Mouse (Mus musculus) c-Kit-positive CD71-positive TER-119-negative erythroid progenitor cells, embryonic 14.5 days (primary cell): ENCODE results near the gene Nosip.
"Not testable (repeated sequence)": the region's sequence is repeated elsewhere in the genome, so short reads cannot be mapped to it uniquely, and the experiment has no call there.

Experiments used
- DNase-seq: peaks from one replicate; pipeline ENCODE4 v3.0.0-alpha.2; 2013; ENCODE audit warnings: low read depth

Nosip gene

DNA sequence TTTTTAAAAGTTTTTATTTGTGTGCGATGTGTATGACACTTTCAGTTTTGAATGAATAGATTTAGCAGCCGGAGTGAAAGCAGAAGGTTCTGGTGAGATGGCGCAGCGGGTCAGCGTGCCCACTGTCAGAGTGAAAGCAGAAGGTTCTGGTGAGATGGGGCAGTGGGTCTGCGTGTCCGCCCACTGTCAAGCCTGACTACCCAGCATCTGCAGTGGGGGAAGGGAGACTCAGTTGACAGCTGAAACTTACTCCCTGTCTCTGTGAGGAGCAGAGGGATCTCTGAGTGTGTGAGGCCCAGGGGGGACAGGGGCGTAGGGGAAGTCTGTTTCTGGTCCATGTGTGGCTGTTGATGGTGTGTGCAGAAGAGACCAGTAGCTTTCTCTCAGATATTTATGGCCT lies 55.3 kb downstream of the Nosip start:
- DNase-seq = no peak

DNA sequence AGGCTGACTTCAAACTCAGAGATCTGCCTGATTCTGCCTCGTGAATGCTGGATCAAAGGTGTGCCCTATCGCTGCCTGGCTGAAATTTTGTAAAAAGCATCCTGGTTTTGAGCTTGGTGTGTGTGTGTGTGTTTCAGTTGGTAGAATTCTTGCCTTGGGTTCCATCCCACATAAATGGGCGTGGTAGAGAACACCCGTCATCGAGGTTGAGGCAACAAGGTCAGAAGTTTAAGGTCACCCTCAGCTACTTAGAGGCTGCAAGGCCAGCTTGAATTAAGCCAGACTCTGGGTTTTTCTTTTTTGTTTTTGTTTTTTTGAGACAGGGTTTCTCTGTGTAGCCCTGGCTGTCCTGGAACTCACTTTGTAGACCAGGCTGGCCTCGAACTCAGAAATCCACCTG lies 56.1 kb downstream of the Nosip start:
- DNase-seq = no peak

DNA sequence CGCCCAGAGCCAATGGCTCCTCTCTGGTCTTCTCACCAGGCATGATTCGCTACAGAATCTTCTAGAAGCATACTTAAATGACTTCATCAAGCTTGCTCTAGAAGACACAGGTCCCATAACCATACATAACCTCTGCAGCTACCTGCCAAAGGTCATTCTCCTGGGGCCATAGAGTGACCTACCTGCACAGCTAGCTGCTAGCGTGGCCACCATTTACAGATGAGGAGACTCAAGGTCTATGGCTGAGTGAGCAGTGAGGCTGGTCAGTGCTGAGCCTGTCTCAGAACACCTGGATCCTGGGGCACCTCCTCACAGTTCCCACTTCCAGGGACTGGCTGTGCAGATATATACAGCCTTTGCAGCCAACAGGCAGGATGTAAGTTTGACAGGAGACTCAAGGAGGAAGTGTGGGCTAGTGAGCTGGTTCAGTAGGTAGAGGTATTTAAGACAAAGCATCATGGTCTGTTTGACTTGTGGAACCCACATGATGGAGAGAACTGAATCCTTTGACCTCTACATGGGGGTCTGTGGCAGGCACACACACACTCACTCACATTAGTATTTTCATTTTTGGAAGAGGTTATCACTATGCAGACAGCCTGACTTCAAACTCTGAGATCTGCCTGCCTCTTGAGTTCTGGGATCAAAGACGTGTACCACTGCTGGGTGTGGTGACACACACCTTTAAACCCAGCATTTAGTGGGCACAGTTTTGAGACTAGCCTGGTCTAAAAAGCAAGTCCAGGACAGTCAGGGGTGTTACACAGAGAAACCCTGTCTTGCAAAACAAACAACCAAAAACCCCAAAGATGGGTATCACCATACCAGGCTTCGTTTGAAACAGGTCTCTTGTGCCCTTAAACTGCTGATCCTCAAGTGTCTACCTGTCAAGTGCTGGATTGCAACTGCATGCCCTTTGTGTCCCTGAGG lies 57.8 kb downstream of the Nosip start:
- DNase-seq = no peak

DNA sequence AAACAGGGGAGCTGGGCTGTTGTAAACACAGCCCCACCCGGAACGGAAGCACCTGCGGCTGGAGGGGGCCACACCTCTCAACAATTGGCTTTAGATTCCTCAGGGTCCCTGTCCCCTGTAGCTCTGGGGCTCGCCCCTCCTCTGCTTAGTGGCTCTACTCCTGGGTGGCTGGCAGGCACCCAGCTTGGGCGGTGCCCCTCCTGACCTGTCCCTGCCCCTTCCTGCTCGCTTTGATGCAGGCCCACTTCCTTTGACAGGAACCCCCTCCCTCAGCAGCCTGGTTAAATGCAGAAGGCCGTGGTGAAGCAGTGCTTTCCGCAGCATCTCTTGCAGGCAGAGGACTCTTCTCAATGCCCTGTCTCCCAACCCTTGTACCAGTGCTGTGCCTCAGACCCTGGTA lies 59.2 kb downstream of the Nosip start:
- DNase-seq = no peak

DNA sequence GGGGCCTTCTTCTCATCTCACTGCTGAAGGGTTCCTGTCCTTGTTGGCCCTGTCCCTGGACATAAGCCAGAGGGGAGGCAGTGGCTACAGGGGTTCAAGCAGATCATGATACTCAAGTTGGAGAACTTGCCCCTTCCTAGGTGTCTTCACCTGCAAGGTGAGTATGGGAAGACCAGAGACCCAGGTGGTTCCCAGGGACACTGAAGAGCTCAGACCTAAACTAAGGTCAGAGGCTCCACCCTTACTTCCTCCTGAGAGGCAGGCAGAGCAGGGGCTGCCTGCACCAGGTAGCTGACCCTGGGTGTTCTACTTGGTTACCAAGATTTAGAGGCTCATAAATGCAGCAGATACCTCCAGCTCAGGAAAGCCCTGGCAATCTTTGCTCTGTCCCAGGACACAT lies 59.7 kb downstream of the Nosip start:
- no peak for DNase-seq

DNA sequence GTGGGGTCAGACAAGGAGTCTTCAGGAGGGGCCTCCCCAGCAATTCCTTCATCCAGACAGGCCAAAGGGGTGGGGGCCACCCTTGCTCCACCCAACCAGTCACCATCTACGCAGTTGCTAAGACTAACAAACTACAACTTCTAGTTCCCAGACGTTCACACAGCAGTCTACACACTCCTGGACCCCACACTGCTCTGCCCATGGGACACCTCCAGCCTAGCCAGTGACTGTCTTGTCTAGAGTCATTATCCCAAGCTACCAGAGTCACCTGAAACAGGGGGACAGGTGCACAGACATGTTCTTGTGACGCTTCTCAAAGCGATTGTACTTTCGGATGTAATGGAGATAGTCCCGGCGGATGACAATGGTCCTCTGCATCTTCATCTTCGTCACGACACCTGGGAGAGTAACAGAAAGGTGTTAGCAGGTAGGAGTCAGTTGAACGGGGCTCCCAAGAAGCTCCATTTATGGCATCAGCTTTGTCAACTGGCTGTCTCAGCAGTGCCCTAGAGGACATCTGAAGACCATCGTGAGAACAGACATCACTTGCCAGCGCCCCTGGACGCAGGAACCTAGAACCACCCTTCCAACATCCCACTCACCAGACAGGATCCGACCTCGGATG lies 60.4 kb downstream of the Nosip start:
- DNase-seq = no peak

DNA sequence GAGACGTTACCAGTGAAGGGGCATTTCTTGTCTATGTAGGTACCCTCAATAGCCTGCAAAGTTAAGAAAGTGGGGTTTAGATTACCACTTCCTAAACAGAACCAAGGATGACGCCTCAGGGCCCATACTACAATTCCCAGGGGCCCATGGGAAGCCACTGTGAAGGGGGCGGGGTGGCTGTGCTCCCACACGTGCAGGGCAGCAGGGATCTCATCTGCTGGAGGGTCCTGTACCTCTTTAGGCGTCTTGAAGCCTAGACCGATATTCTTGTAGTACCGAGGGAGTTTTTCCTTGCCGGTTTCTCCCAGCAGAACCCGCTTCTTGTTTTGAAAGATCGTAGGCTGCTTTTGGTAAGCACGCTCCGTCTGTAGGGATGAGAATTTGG lies 60.9 kb downstream of the Nosip start:
- no peak for DNase-seq

DNA sequence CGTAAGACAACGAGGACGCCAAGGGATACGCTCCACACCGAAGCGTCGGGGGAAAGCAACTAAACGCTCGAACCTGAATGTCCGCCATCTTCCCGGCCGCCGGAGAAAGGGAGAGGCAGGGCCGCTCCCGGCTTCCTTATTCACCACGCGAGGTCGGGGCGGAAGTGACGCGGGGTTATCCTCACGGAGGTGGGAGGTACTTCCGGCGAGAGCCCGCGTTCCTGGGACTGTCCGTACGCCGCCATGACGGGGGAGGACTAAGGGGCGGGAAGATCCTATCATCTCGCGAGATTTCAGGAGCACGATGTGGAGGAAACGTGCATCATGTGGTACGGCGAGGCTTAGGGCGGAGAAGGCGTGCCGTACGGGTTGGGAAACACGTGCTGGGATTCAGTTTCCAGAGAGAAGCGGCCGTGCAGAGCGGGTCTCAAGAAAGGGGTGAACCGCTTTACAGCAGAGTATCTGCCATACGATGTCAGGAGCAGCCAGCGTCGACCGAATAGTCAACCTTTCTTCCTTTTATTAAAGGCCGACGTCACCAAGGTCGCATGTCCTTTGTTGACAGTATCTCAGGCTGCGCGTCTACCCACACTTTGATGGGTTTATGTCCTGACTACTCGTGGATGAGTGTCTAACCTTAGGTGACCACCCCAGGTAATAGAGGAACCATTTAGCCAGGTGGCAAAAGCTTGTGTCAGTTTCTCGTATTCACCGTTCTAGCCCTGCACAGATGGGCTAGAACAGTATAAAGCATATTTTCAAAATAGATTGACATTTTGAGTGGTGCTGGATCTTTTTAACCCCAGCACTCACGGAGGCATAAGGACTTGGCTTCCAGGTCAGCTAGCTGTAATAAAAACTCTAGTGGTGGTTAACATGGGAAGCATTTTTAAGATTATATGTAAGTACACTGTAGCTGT lies 62.3 kb downstream of the Nosip start, which contains the start of gene Rps11:
TSS of gene Rps11 (minus strand) at position 216 of the 920 bp plus-strand sequence.
- DNase-seq = peak; percentile 99

DNA sequence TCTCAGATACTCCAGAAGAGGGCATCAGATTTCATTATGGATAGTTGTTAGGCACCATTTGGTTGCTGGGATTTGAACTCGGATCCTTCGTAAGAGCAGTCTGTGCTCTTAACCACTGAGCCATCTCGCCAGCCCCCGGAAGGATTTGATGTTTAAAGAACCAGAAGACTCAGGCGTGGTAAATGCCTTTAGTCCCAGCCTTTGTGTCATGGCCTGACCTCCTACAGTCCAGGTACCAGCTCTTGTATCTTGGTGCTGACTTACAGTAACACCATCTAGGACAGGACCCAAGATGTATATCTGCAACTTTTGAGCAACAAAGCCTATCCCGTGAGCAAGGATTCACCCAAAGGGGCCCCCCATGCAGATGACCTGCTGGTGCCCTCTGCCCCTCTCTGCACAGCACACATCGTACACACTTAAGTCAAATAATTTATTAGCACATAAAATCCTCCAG lies 62.9 kb downstream of the Nosip start:
- DNase-seq = peak; percentile 81

DNA sequence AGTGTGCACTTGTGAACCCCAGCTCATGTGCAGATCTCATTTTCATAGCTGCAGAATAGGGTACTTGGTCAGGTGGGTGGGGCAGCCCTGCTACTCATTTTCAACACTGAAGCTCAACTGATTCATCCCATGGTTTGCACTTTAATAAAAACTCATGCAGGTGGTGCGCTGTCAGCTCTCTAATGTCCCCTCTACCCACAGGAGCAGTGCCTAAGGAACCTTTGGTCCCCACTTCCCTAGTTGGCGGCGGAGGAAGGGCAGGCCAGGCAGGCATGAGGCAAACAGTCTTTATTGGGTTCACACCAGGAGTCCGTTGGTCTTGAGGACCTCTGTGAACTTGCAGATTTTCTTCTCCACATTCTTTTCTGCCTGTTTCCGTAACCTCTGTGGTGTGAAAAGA lies 63.4 kb downstream of the Nosip start:
- not testable (repeated sequence) for DNase-seq

DNA sequence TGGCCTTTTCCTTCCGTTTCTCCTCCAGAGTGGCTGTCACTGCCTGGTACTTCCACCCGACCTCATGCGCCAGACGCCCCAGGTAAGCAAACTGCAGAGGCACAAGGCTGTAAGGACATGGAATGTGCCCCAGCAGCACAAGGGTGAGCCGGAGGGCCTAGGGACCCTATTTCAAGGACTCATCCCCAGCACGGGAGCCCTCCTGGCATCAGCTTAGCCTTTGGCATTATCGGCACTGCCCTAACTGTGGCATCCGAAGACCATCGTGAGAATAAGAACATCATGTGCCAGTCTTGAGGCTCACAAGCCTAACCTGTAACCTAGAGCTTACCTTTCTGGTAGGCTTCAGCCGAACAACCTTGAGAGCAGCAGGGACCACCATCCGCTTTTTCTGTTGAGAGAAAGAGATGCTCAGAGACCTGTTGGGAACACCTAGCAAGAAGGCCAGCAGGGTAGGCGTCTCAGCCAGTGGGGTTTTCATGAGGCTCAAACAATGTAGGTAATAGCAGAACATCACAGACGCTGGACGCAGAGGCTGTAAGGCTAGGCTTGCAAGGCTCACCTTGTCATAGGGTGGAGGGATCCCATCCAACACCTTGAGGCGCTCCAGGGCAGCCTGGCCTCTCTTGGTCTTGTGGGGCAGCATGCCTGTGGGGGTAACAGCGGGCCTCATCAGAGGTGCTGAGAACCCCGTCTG lies 64.1 kb downstream of the Nosip start:
- no peak for DNase-seq

DNA sequence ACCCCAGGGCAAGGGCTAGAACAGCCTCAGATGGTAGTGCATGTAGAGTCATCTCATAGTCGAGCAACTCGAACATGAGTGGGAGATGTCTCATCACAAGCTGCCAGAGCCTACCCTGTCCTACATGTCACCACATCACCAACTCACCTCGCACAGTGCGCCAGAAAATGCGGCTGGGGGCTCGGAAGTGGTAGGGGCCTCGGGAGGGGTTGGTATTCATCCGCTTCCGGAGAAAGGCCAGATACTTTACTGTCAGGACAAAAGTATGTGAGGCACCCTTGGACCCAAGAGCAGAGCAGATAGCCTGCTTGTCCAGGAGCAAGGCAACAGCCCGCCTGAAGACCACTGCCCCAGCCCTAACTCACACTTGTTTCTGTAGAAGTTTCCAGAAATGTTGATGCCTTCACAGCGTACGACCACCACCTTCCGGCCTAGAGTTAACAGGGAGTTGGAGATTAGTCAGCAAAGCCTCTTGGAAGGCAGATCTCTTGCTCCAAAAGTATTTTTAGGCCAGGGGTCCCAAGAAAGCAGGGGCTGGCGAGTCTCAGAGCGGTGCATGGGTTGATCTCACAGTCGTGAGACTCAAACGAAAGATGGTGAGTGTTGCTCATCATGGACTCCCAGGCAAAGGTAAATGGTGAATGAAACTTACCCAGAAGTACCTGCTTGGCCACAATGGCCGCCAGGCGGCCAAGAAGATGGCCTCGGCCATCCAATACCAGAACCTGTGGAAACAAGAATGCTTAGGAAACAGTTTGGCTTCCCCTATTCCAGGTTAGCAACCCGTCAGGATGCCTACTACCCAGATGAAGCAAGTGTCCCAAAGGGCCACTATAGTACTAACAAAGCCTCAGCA lies 64.8 kb downstream of the Nosip start:
- no peak for DNase-seq
